Mouse (Mus musculus): ENCODE results near the gene Rapgef3. TPM values are rescaled to one million over a fixed set of nuclear protein-coding genes. Genes with fewer than 3 reads are reported as not detected.

Gene Rapgef3
- polyA plus RNA-seq, 1 experiment, result 0.88 TPM

DNA sequence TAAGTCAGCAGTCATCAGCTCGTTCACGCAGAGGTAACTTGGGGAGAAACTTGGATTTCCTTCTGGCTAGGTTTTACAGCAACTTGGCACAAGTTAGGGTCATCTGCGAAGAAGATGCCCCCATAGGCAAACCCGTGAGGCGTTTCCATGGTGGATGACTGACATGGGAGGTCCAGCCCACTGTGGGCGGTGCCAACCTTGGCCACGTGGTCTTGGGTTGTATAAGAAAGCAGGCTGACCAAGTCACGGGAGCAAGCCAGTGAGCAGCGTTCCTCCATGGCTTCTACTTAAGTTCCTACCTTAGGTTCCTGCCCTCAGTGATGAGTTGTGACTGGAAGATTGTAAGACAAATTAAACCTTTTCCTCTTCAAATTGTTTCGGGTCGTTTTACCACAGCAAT lies 35.8 kb downstream of the Rapgef3 start:
- Histone ChIP-seq H3K79me2 (ENCODE audit: control insufficient read depth, insufficient read depth) (no peaks in the 10 kb centered on the region), H3K4me3 (ENCODE audit: insufficient read depth, poor library complexity, severe bottlenecking) (no peak overlapping the region), H3ac (ENCODE audit: control insufficient read depth, insufficient read length, low read depth) (no peak overlapping the region), H3K36me3 (ENCODE audit: control insufficient read depth, insufficient read depth) (no peaks in the 10 kb centered on the region), H3K27me3 (ENCODE audit: control insufficient read depth, insufficient read depth, insufficient read length) (peaks cover 3% of the 10 kb centered on the region), H3K79me3 (ENCODE audit: low read depth) (no peaks in the 10 kb centered on the region)
- TF ChIP-seq FOSL1 (IDR thresholded peaks at IDR 0.05; ENCODE audit: insufficient read depth, low read length, poor library complexity, severe bottlenecking) (no peak), MYOD1 (IDR thresholded peaks at IDR 0.05; ENCODE audit: control insufficient read depth, insufficient read length, low read depth) (no peak), MAX (IDR thresholded peaks at IDR 0.05) (no peak), CTCF (IDR thresholded peaks at IDR 0.05; ENCODE audit: control insufficient read depth, insufficient read depth, insufficient read length) (no peak), MYOG (IDR thresholded peaks at IDR 0.05; ENCODE audit: control insufficient read depth, extremely low read depth, insufficient read length) (no peak), CEBPB (IDR thresholded peaks at IDR 0.05; ENCODE audit: low read depth) (no peak), USF1 (IDR thresholded peaks at IDR 0.05; ENCODE audit: low read depth) (no peak)

DNA sequence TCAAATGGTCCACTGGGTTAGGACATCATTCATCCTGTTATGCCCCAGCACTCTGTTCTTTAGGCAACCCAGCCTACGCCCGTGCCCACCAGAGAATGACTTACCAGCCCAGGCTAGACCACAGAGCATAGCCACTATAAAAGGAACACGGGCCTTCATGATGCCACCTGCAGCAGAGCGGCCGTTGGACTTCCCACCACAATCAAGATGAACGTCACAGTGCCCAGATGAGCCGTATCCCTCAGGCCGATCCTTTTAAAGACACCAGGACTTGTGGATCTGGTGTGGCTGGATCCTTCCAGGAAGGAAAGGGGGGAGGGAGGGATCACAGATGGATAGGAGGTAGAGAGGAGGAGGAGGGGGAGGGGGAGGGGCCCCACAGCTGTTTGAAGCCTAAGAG lies 36.7 kb downstream of the Rapgef3 start, which contains the start of gene Endou:
Gene Endou (minus strand): TSS at position 229 of the 400 bp plus-strand sequence.
- no peaks in the 10 kb centered on the region for H3K36me3 ChIP-seq (ENCODE audit: control insufficient read depth, insufficient read depth)
- H3K4me3 ChIP-seq (ENCODE audit: insufficient read depth, poor library complexity, severe bottlenecking), result no peak within 1 kb of the TSS
- no peaks in the 10 kb centered on the region for H3K79me2 ChIP-seq (ENCODE audit: control insufficient read depth, insufficient read depth)
- TF ChIP-seq MYOG (IDR thresholded peaks at IDR 0.05; ENCODE audit: control insufficient read depth, extremely low read depth, insufficient read length) (no peak), MAX (IDR thresholded peaks at IDR 0.05) (no peak), USF1 (IDR thresholded peaks at IDR 0.05; ENCODE audit: low read depth) (no peak), FOSL1 (IDR thresholded peaks at IDR 0.05; ENCODE audit: insufficient read depth, low read length, poor library complexity, severe bottlenecking) (no peak), MYOD1 (IDR thresholded peaks at IDR 0.05; ENCODE audit: control insufficient read depth, insufficient read length, low read depth) (no peak), CEBPB (IDR thresholded peaks at IDR 0.05; ENCODE audit: low read depth) (no peak), CTCF (IDR thresholded peaks at IDR 0.05; ENCODE audit: control insufficient read depth, insufficient read depth, insufficient read length) (no peak)
- H3K27me3 ChIP-seq (ENCODE audit: control insufficient read depth, insufficient read depth, insufficient read length), result peaks cover 3% of the 10 kb centered on the region
- no peaks in the 10 kb centered on the region for H3K79me3 ChIP-seq (ENCODE audit: low read depth)
- no peak within 1 kb of the TSS for H3ac ChIP-seq (ENCODE audit: control insufficient read depth, insufficient read length, low read depth)

DNA sequence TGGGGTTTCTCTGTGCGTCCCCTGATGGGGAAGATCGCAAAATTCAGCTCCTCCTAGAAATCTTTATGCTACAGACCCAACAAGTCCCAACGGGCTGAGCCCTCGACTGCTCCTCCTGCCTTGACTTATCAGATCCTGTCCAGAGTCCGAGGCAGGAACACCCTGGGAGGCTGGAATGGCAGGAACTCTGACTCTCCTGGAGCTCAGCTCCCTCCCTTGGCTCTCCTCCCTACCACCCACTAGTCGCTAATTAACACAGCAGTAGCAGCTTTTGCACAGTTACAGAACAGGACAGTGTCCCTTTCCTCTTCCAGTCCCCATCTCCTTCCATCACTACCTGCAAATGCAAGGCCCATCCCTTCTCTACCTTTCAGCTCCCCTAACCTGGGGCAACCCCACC lies 37.4 kb downstream of the Rapgef3 start:
- TF ChIP-seq CEBPB (IDR thresholded peaks at IDR 0.05; ENCODE audit: low read depth) (no peak), MYOD1 (IDR thresholded peaks at IDR 0.05; ENCODE audit: control insufficient read depth, insufficient read length, low read depth) (no peak), FOSL1 (IDR thresholded peaks at IDR 0.05; ENCODE audit: insufficient read depth, low read length, poor library complexity, severe bottlenecking) (no peak), MYOG (IDR thresholded peaks at IDR 0.05; ENCODE audit: control insufficient read depth, extremely low read depth, insufficient read length) (no peak), CTCF (IDR thresholded peaks at IDR 0.05; ENCODE audit: control insufficient read depth, insufficient read depth, insufficient read length) (no peak), MAX (IDR thresholded peaks at IDR 0.05) (no peak), USF1 (IDR thresholded peaks at IDR 0.05; ENCODE audit: low read depth) (no peak)
- H3K4me3 ChIP-seq (ENCODE audit: insufficient read depth, poor library complexity, severe bottlenecking), result no peak overlapping the region
- H3K79me2 ChIP-seq (ENCODE audit: control insufficient read depth, insufficient read depth), result no peaks in the 10 kb centered on the region
- peaks cover 3% of the 10 kb centered on the region for H3K27me3 ChIP-seq (ENCODE audit: control insufficient read depth, insufficient read depth, insufficient read length)
- no peak overlapping the region for H3ac ChIP-seq (ENCODE audit: control insufficient read depth, insufficient read length, low read depth)
- H3K79me3 ChIP-seq (ENCODE audit: low read depth), result no peaks in the 10 kb centered on the region
- H3K36me3 ChIP-seq (ENCODE audit: control insufficient read depth, insufficient read depth), result no peaks in the 10 kb centered on the region

DNA sequence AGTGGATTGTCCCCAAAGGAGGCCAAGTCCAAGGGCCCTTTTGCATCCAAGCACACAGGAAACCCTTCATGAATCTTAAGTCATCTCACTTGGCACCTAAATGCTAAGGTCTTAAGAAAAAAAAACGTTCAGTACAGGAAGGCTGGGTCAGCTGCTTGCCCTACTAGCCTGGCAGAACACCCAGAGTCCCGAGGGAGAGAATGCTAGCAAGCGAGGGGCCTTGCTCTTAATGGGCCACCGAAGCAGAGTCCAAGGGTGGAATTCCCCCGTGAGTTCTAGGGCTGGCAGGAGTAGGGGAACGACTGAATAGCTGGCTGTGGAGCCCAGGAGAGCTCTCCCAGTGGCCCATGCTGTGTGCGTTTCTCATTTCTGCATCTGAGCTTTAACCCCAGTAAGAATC lies 39.0 kb downstream of the Rapgef3 start:
- Histone ChIP-seq H3K4me3 (ENCODE audit: insufficient read depth, poor library complexity, severe bottlenecking) (no peak overlapping the region), H3ac (ENCODE audit: control insufficient read depth, insufficient read length, low read depth) (no peak overlapping the region), H3K27me3 (ENCODE audit: control insufficient read depth, insufficient read depth, insufficient read length) (peaks cover 3% of the 10 kb centered on the region), H3K36me3 (ENCODE audit: control insufficient read depth, insufficient read depth) (no peaks in the 10 kb centered on the region), H3K79me2 (ENCODE audit: control insufficient read depth, insufficient read depth) (no peaks in the 10 kb centered on the region), H3K79me3 (ENCODE audit: low read depth) (no peaks in the 10 kb centered on the region)
- TF ChIP-seq MYOD1 (IDR thresholded peaks at IDR 0.05; ENCODE audit: control insufficient read depth, insufficient read length, low read depth) (no peak), MAX (IDR thresholded peaks at IDR 0.05) (no peak), MYOG (IDR thresholded peaks at IDR 0.05; ENCODE audit: control insufficient read depth, extremely low read depth, insufficient read length) (no peak), FOSL1 (IDR thresholded peaks at IDR 0.05; ENCODE audit: insufficient read depth, low read length, poor library complexity, severe bottlenecking) (no peak), CEBPB (IDR thresholded peaks at IDR 0.05; ENCODE audit: low read depth) (no peak), USF1 (IDR thresholded peaks at IDR 0.05; ENCODE audit: low read depth) (no peak), CTCF (IDR thresholded peaks at IDR 0.05; ENCODE audit: control insufficient read depth, insufficient read depth, insufficient read length) (no peak)

DNA sequence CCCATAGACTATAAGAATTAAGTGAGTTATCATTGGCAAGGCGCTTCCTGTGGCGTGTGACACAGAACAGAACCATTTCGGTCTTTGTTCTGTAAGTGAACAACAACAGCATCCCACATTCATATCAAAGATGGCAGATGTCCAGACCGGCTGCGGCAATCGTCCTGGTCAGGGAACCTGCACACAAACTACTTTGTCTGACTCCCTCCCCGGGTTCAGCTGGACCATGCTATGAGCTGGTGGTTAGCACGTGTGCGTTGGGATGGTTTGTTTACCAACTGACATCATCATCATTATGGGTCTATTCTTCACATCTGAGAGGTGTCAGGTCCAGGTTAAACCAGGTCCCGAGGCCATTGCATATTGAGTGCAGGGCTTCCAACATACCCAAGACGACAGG lies 39.4 kb downstream of the Rapgef3 start:
- Histone ChIP-seq H3ac (ENCODE audit: control insufficient read depth, insufficient read length, low read depth) (no peak overlapping the region), H3K79me3 (ENCODE audit: low read depth) (no peaks in the 10 kb centered on the region)
- TF ChIP-seq CTCF (IDR thresholded peaks at IDR 0.05; ENCODE audit: control insufficient read depth, insufficient read depth, insufficient read length), result no peak
- no peak for TF ChIP-seq MAX (IDR thresholded peaks at IDR 0.05)
- TF ChIP-seq USF1 (IDR thresholded peaks at IDR 0.05; ENCODE audit: low read depth), result no peak
- no peak for TF ChIP-seq FOSL1 (IDR thresholded peaks at IDR 0.05; ENCODE audit: insufficient read depth, low read length, poor library complexity, severe bottlenecking)
- no peak for TF ChIP-seq CEBPB (IDR thresholded peaks at IDR 0.05; ENCODE audit: low read depth)
- TF ChIP-seq MYOD1 (IDR thresholded peaks at IDR 0.05; ENCODE audit: control insufficient read depth, insufficient read length, low read depth), result no peak
- TF ChIP-seq MYOG (IDR thresholded peaks at IDR 0.05; ENCODE audit: control insufficient read depth, extremely low read depth, insufficient read length), result no peak

DNA sequence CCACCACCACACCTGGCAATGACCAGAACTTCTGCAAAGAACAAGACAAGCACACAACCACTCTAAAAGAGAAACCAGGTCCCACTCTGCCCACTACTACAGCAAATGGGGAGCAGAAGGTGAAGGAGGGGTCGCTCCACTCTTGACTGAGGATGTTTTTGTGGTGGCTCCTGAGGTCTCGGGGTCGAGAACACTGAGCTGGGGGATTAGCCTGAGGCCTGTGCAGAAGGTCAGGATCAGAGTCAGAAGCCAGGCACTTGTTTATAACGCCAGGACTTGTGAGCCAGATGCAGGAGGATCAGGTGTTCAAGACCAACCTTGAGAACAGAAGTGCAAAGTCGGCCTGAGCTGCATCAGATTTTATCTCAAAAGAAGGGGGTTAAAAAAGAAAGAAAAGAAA lies 40.3 kb downstream of the Rapgef3 start:
- Histone ChIP-seq H3K4me3 (ENCODE audit: insufficient read depth, poor library complexity, severe bottlenecking) (no peak overlapping the region), H3K36me3 (ENCODE audit: control insufficient read depth, insufficient read depth) (no peaks in the 10 kb centered on the region), H3K27me3 (ENCODE audit: control insufficient read depth, insufficient read depth, insufficient read length) (peaks cover 3% of the 10 kb centered on the region), H3K79me3 (ENCODE audit: low read depth) (no peaks in the 10 kb centered on the region), H3ac (ENCODE audit: control insufficient read depth, insufficient read length, low read depth) (no peak overlapping the region), H3K79me2 (ENCODE audit: control insufficient read depth, insufficient read depth) (no peaks in the 10 kb centered on the region)
- no peak for TF ChIP-seq MAX (IDR thresholded peaks at IDR 0.05)
- no peak for TF ChIP-seq MYOG (IDR thresholded peaks at IDR 0.05; ENCODE audit: control insufficient read depth, extremely low read depth, insufficient read length)
- no peak for TF ChIP-seq USF1 (IDR thresholded peaks at IDR 0.05; ENCODE audit: low read depth)
- no peak for TF ChIP-seq MYOD1 (IDR thresholded peaks at IDR 0.05; ENCODE audit: control insufficient read depth, insufficient read length, low read depth)

More for the DNA sequence above, 39.4 kb downstream of the Rapgef3 start:
- no peak overlapping the region for H3K4me3 ChIP-seq (ENCODE audit: insufficient read depth, poor library complexity, severe bottlenecking)
- H3K27me3 ChIP-seq (ENCODE audit: control insufficient read depth, insufficient read depth, insufficient read length), result peaks cover 3% of the 10 kb centered on the region
- no peaks in the 10 kb centered on the region for H3K79me2 ChIP-seq (ENCODE audit: control insufficient read depth, insufficient read depth)
- no peaks in the 10 kb centered on the region for H3K36me3 ChIP-seq (ENCODE audit: control insufficient read depth, insufficient read depth)

All from C2C12 (cell line).